Mouse (Mus musculus): ENCODE measurements around the gene Olfr963.
"Not testable (repeated sequence)": the region's sequence is repeated elsewhere in the genome, so short reads cannot be mapped to it uniquely, and the experiment has no call there.

Gene Olfr963

DNA sequence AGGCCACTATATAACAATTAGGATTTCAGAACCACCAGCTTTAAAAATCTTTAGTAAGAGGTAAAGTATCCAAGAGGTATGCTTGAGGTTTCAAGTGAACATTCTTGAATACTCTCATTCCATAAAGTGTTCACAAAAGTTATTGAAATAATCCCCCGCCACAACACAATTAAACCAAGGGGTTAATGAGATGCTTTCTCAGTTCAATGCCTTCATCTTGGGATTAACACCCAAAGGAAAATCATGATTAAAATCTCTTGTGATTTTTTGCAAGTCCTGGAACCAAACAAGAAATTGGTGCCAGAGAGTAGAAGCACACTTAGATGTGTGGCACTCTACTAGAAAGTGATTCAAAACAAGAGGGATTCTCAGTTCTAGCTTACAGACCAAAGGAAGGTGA lies at the start of gene Olfr963:
Olfr963 (plus strand) TSS at position 301 of the 400 bp plus-strand sequence.
- in situ Hi-C loops (cut with MboI, MseI), result no loop called here

- in situ Hi-C loops (cut with MboI, MseI), result no loop called here
Measured at GRCm38 (mm10) chr9:39621073-39621472, 45.9 kb upstream of the Olfr963 start, which contains the start of gene Olfr960. Olfr960 (plus strand) TSS chr9:39621373.

GRCm38 (mm10) chr9:39623783-39624182 lies 43.2 kb upstream of the Olfr963 start:
- in situ Hi-C loops (cut with MboI, MseI), result no loop called here

DNA sequence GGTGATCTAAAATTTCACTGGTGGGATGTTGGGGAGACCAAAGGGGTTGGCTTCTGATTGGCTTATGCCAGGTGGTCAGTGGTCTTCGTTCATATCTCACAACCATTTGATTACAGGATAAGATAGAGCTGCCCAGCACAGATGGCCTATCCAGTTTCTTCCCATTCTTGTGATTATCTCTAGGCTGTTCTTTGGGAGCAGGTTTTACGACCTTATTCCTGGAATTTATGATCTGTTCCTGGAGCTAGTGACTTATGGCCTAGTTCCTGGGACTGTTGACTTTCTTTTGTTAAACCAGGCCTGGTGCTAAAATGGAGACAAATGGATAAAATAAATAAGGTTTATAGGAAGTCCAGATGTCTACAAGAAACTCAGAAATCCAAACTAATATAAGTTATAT lies 42.3 kb upstream of the Olfr963 start:
- in situ Hi-C loops (cut with MboI, MseI), result no loop called here

- in situ Hi-C loops (cut with MboI, MseI), result no loop called here
Measured at GRCm38 (mm10) chr9:39629069-39629468, 37.9 kb upstream of the Olfr963 start.

GRCm38 (mm10) chr9:39633913-39634594 lies 33.0 kb upstream of the Olfr963 start:
- in situ Hi-C loops (cut with MboI, MseI), result no loop called here

DNA sequence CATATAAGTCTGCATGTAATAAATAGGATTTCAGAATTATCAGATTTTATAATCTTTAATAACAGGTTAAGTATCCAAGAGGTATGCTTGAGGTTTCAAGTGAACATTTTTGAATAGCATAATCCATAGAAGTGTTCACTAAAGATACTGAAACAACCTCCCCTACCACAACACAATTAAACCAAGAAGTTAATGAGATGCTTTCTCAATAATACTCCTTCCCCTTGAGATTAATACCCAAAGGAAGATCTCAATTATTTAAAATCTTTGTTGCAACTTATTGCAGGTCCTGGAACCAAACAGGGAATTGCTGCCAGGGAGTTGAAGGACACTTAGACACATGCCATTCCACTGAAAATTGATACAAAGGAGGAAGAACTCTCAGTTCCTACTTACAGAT lies 22.2 kb upstream of the Olfr963 start, which contains the start of gene Olfr961:
Olfr961 (plus strand) TSS at position 301 of the 400 bp plus-strand sequence.
- in situ Hi-C loops (cut with MboI, MseI), result no loop called here

GRCm38 (mm10) chr9:39647382-39647781 lies 19.6 kb upstream of the Olfr963 start:
- in situ Hi-C loops (cut with MboI, MseI), result no loop called here

- in situ Hi-C loops (cut with MboI, MseI), result no loop called here
Measured at GRCm38 (mm10) chr9:39654756-39655396, 12.1 kb upstream of the Olfr963 start.

GRCm38 (mm10) chr9:39669723-39670122 lies 2.7 kb downstream of the Olfr963 start:
- in situ Hi-C loops (cut with MboI, MseI), result no loop called here

DNA sequence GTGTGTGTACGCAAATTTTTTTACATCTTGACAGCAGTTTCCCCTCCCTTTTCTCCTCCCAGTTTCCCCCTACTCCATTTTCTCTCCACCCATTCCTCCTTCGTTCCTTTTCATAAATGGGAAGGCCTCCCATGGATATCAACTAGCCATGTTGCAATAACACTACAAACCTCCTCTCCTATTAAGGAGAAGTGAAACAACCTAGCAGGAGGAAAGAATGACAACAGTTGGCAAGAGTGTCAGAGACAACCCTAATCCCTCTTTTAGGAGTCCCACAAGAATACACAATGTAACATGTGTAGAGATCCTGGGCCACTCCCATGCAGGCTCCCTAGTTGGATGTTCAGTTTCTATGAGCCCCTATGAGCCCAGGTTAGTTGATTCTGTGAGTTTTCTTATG lies 7.8 kb downstream of the Olfr963 start:
- in situ Hi-C loops (cut with MboI, MseI), result no loop called here

DNA sequence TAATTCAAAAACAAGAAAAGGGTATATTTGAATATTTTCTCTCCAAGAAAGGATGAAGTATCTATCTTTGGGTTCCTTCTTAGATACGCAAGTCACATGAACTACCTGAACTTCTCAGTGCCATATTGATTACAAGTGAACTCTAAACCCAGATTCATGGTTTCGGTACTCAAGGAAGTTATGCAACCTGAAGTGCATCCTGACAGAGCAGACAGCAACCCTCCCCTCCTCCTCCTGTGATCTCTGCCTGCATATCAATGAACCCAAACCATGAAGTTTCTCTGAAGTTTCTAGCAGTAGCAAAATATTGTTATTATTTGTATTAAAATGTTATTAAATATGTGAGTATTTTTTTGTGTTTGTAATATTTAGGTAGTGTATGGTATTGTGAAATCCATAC lies 11.6 kb downstream of the Olfr963 start:
- in situ Hi-C loops (cut with MboI, MseI), result no loop called here

DNA sequence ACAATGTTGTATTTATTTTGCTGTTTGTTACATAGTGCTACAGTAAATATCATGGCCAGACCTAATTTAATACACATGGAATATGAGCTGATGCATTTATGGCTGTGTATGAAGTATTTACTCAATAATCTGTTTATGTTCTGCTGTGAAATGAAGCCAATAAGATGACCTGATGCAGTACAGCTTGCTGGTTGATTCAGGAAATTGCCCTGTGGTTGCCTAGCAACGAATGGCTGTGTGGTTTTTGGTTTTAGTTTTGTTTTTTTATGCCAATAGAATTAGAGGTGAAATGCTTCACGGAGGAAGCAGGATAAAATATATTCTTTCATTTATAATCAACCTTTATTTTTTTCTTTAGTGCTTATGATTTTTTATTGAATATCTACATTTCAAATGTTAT lies 12.3 kb downstream of the Olfr963 start:
- in situ Hi-C loops (cut with MboI, MseI), result no loop called here

DNA sequence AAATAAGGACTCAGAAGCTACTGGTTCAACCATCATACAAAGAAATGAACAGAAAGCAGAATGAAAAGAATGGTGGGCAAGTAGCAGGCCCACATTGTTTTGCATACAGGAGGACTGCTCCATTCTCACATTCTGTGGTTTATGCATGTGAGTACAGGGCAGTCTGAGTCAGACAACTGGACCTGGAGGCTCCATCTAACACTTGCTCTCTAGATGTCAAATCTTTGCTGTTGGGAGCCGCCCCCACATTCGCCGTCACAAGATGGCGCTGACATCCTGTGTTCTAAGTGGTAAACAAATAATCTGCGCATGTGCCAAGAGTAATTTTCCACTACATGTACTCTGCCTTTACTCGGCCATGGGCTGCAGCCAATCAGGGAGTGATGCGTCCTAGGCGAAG lies 34.1 kb downstream of the Olfr963 start:
- in situ Hi-C loops (cut with MboI, MseI), result not testable (repeated sequence)

- in situ Hi-C loops (cut with MboI, MseI), result no loop called here
Measured at GRCm38 (mm10) chr9:39707017-39707416, 40.0 kb downstream of the Olfr963 start, which contains the start of gene Olfr149. Olfr149 (minus strand) TSS chr9:39707117.

- in situ Hi-C loops (cut with MboI, MseI), result no loop called here
Measured at GRCm38 (mm10) chr9:39708958-39709357, 42.0 kb downstream of the Olfr963 start.

GRCm38 (mm10) chr9:39711053-39711452 lies 44.0 kb downstream of the Olfr963 start, which contains the start of gene Olfr965:
Olfr965 (plus strand) TSS chr9:39711353.
- in situ Hi-C loops (cut with MboI, MseI), result no loop called here

Data from T-helper 1 cell (primary cell).